Mouse (Mus musculus): ENCODE results near the gene Tex52. TPM values are rescaled to one million over a fixed set of nuclear protein-coding genes. Genes with fewer than 3 reads are reported as not detected.

Gene Tex52
- 0.45 and 0.85 TPM in 2 replicates for polyA plus RNA-seq (2015; fragmentation: Nextera tagmentation; extraction: Ambion mirVana)

DNA sequence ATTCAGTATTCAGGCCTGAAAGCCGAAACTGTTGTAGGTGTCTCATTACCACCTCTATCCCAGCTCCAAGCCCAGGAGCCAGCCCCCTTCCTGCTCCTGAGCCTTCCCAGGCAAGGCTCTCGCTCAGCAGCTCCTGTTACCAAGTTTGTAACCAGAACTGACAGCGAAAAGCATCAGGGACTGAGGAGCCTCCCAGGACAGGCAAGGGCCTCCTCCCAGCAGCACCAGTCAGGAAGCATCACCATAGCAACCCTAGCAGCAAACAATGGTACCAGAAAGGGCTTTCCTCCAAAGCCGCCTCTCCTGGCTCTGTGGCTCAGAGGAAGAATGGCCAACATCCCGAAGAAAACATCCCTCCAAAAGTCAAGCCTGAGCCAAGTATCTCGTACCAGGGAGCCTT, at the start of gene Tex52, which contains the start of gene Gm44596:
Tex52 (plus strand) TSS at position 265 of the 400 bp plus-strand sequence.
Gm44596 (plus strand) TSS at position 312 of the 400 bp plus-strand sequence.
- no peak within 1 kb of the TSS for H3K4me2 ChIP-seq (ENCODE audit: low read length)
- H3K9me3 ChIP-seq (ENCODE audit: control insufficient read depth, low read length) = no peaks in the 10 kb centered on the region
- H3K36me3 ChIP-seq (ENCODE audit: control insufficient read depth, insufficient read depth) = no peaks in the 10 kb centered on the region
- H3K4me3 ChIP-seq (replicated peaks; ENCODE audit: low read length) = no peak within 1 kb of the TSS
- ATAC-seq = peak; percentile 86
- peaks cover 6% of the 10 kb centered on the region; the same call in 1 of the 2 replicates for H3K4me1 ChIP-seq (replicated peaks; ENCODE audit: control insufficient read depth, insufficient read depth, low read length)
- WGBS = 5% methylated on average over 6 of the region's 6 CpGs
- no peak within 1 kb of the TSS for H3K9ac ChIP-seq (replicated peaks; ENCODE audit: low read depth, low read length)
- no peaks in the 10 kb centered on the region for H3K27me3 ChIP-seq (replicated peaks; ENCODE audit: control insufficient read depth, insufficient read depth, low read length)
- no peak within 1 kb of the TSS for H3K27ac ChIP-seq (ENCODE audit: low read length)

DNA sequence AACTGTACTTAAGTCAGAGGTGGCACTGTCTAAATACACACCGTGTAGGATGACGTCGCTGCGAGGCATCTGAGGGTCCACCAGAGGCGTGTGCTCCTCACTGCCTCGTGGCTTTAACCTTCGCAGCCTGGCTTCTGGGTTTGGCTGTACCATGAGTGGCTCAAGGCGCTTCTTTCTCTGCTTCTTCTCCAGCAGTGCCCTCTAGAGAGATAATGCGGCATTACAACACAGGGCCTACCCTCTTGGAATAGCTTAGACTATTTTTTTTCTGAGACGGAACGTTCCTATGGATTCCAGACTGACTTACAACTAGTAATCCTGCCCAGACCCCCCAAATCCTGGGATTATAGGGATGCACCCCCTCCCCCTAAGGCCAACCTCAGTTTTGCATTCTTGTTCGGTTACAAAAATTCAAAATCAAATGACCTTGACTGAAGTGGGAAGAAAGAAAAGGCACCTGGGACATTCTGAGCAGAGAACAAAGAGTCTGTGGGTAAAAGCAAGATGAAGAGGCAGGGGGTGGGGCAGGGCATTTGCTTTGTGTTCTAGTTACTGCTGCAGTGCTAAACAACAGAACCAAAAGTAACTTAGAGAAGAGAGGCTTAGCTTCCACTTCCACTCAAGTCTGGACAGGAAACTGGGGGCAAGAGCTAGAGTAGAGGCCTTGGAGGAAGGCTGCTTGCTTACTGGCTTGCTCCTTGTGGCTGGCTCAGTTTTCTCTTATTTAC, 40.7 kb upstream of the Tex52 start:
- Histone ChIP-seq H3K27ac (ENCODE audit: low read length) (no peak overlapping the region), H3K4me1 (replicated peaks; ENCODE audit: control insufficient read depth, insufficient read depth, low read length) (peaks cover 6% of the 10 kb centered on the region), H3K9me3 (ENCODE audit: control insufficient read depth, low read length) (peaks cover 6% of the 10 kb centered on the region; the same call in 1 of the 2 replicates), H3K9ac (replicated peaks; ENCODE audit: low read depth, low read length) (peak overlapping the region; percentile 15), H3K36me3 (ENCODE audit: control insufficient read depth, insufficient read depth) (peaks cover 10% of the 10 kb centered on the region), H3K4me3 (replicated peaks; ENCODE audit: low read length) (0 out of 2 replicates have a peak overlapping the region, but pooled peaks have one; percentile 11), H3K4me2 (ENCODE audit: low read length) (no peak overlapping the region), H3K27me3 (replicated peaks; ENCODE audit: control insufficient read depth, insufficient read depth, low read length) (no peaks in the 10 kb centered on the region)
- ATAC-seq = peak; percentile 77
- WGBS = 15% methylated on average over 12 of the region's 12 CpGs

DNA sequence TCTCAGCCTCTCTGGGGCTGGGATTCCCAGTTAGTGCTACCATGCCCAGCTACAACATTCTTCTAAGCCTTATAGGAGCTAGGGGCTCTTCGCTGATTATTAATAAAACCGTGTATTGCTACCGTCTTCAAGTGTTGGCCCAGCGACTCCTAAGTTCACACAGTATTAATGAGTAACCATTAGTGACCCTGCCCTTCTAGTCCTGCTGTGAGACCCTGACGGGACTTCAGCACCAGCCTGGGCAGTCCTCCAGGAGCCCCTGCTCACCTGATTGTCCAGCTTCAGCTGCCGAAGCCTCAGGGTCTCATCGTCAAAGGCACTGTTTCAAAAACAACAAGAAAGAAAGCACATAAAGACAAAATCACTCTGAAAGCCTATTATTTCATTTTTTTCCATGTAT, 37.8 kb upstream of the Tex52 start:
- ATAC-seq = no peak
- Histone ChIP-seq H3K9ac (replicated peaks; ENCODE audit: low read depth, low read length) (no peak overlapping the region), H3K4me1 (replicated peaks; ENCODE audit: control insufficient read depth, insufficient read depth, low read length) (peaks cover 9% of the 10 kb centered on the region), H3K27ac (ENCODE audit: low read length) (no peak overlapping the region), H3K27me3 (replicated peaks; ENCODE audit: control insufficient read depth, insufficient read depth, low read length) (no peaks in the 10 kb centered on the region), H3K4me2 (ENCODE audit: low read length) (no peak overlapping the region), H3K4me3 (replicated peaks; ENCODE audit: low read length) (no peak overlapping the region), H3K9me3 (ENCODE audit: control insufficient read depth, low read length) (no peaks in the 10 kb centered on the region), H3K36me3 (ENCODE audit: control insufficient read depth, insufficient read depth) (peaks cover 1% of the 10 kb centered on the region)
- WGBS = 66% methylated on average over 7 of the region's 7 CpGs

DNA sequence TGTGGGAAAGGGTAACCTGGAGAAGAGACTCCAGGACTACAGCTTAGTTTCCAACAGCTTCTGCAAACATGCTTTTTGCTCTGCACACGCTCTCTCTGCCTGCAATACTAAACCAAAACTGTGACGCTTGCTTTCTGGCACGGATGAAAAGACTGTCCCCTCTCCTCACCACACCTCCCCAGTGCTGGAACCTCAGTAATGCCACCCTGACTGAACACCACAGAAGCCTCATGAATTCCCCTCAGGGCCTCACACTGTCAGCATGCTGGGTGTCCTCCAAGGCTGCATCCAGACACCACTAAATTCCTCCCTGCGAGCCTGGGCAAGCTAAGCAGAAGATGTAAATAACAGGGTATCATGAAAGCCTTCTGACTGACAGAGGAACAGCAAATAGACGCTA, 36.4 kb upstream of the Tex52 start:
- ATAC-seq = peak; percentile 34; the same call in 1 of the 2 replicates
- H3K4me1 ChIP-seq (replicated peaks; ENCODE audit: control insufficient read depth, insufficient read depth, low read length) = peaks cover 9% of the 10 kb centered on the region
- no peak overlapping the region for H3K9ac ChIP-seq (replicated peaks; ENCODE audit: low read depth, low read length)
- H3K9me3 ChIP-seq (ENCODE audit: control insufficient read depth, low read length) = no peaks in the 10 kb centered on the region
- no peak overlapping the region for H3K4me2 ChIP-seq (ENCODE audit: low read length)
- no peak overlapping the region for H3K4me3 ChIP-seq (replicated peaks; ENCODE audit: low read length)
- H3K27me3 ChIP-seq (replicated peaks; ENCODE audit: control insufficient read depth, insufficient read depth, low read length) = no peaks in the 10 kb centered on the region
- 41% methylated on average over 5 of the region's 5 CpGs for WGBS
- no peaks in the 10 kb centered on the region for H3K36me3 ChIP-seq (ENCODE audit: control insufficient read depth, insufficient read depth)
- no peak overlapping the region for H3K27ac ChIP-seq (ENCODE audit: low read length)

DNA sequence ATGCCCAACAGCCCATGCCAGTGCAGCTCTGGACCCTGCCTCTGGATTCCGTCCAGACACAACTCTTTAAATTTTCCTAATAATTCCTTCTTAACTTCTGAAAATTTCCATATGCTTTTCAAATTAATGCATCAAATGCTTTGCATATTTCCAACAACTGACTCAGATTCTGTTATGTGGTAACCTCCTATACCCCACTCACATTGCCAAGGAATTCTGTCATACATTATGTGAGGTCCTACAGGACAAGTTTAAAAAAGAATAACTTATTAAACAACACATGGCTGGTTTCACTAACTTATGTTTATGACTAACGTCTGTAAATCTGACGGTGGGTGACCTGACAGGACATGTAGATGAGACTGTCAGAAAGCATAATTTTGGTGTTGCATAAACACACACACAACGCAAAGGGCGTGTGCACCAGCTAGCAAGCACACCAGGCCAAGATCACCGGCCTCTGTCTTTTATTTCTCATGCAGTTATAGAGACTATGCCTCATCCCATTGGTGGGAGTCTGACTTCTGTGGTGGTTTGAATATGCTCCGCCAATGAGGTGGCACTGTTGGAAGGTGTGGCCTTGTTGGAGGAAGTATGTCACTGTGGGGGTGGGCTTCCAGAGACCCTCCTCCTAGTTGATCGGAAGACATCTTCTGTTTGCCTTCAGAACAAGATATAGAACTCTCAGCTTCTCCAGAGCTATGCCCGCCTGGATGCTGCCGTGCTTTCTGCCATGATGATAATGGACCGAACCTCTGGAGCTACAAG, 33.1 kb upstream of the Tex52 start:
- Histone ChIP-seq H3K4me2 (ENCODE audit: low read length) (no peak overlapping the region), H3K9me3 (ENCODE audit: control insufficient read depth, low read length) (no peaks in the 10 kb centered on the region), H3K27me3 (replicated peaks; ENCODE audit: control insufficient read depth, insufficient read depth, low read length) (no peaks in the 10 kb centered on the region), H3K36me3 (ENCODE audit: control insufficient read depth, insufficient read depth) (no peaks in the 10 kb centered on the region), H3K27ac (ENCODE audit: low read length) (no peak overlapping the region), H3K9ac (replicated peaks; ENCODE audit: low read depth, low read length) (no peak overlapping the region), H3K4me1 (replicated peaks; ENCODE audit: control insufficient read depth, insufficient read depth, low read length) (peaks cover 9% of the 10 kb centered on the region), H3K4me3 (replicated peaks; ENCODE audit: low read length) (no peak overlapping the region)
- ATAC-seq = no peak
- WGBS = 95% methylated on average over 11 of the region's 11 CpGs

DNA sequence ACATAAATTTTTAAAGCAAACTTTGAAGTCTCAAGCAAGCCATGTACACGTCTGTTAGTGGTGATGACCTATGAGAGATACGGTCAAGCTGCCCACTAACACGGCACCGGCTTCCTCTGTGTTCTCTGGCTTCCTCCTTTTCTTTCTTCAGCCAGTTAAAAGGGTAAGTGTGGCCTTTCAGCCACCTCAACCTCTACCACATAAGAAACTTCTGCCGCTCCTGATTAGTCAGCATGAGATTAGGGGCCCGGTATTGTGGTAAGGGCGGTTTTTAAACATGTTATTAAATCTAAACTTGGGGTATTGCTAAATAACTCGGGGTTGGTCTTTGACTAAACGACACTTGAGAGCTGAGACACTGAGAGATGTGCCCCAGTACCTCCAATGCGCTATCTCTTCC, 29.6 kb upstream of the Tex52 start:
- no peak overlapping the region for H3K27ac ChIP-seq (ENCODE audit: low read length)

DNA sequence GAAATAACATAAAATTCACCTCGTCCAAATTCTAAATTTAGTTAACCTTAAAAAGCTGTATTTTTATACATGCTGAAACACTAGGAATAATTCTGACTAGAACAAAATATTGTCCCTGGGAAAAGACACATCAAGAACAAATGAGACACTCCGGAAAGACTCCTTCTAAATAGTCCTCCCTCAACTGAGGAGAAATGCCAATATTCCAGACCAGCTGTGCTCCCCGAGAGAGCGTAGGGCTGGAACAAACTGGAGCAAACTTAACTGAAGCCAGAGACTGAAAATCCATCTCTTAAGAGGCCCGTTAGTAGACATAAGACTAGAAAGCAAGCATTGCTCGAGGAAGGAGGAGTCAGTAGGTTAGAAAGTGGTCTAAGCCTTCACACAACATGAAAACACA, 28.5 kb upstream of the Tex52 start:
- Histone ChIP-seq H3K4me3 (replicated peaks; ENCODE audit: low read length) (no peak overlapping the region), H3K9ac (replicated peaks; ENCODE audit: low read depth, low read length) (no peak overlapping the region), H3K36me3 (ENCODE audit: control insufficient read depth, insufficient read depth) (no peaks in the 10 kb centered on the region), H3K27me3 (replicated peaks; ENCODE audit: control insufficient read depth, insufficient read depth, low read length) (no peaks in the 10 kb centered on the region), H3K4me2 (ENCODE audit: low read length) (no peak overlapping the region), H3K4me1 (replicated peaks; ENCODE audit: control insufficient read depth, insufficient read depth, low read length) (no peaks in the 10 kb centered on the region), H3K27ac (ENCODE audit: low read length) (no peak overlapping the region), H3K9me3 (ENCODE audit: control insufficient read depth, low read length) (no peaks in the 10 kb centered on the region)
- WGBS = 87% methylated on average over 6 of the region's 6 CpGs
- ATAC-seq = no peak

More for the DNA sequence above, 29.6 kb upstream of the Tex52 start:
- Histone ChIP-seq H3K36me3 (ENCODE audit: control insufficient read depth, insufficient read depth) (no peaks in the 10 kb centered on the region), H3K9me3 (ENCODE audit: control insufficient read depth, low read length) (no peaks in the 10 kb centered on the region), H3K4me3 (replicated peaks; ENCODE audit: low read length) (no peak overlapping the region), H3K4me1 (replicated peaks; ENCODE audit: control insufficient read depth, insufficient read depth, low read length) (no peaks in the 10 kb centered on the region), H3K27me3 (replicated peaks; ENCODE audit: control insufficient read depth, insufficient read depth, low read length) (no peaks in the 10 kb centered on the region), H3K9ac (replicated peaks; ENCODE audit: low read depth, low read length) (no peak overlapping the region), H3K4me2 (ENCODE audit: low read length) (no peak overlapping the region)
- no peak for ATAC-seq
- 92% methylated on average over 10 of the region's 10 CpGs for WGBS

DNA sequence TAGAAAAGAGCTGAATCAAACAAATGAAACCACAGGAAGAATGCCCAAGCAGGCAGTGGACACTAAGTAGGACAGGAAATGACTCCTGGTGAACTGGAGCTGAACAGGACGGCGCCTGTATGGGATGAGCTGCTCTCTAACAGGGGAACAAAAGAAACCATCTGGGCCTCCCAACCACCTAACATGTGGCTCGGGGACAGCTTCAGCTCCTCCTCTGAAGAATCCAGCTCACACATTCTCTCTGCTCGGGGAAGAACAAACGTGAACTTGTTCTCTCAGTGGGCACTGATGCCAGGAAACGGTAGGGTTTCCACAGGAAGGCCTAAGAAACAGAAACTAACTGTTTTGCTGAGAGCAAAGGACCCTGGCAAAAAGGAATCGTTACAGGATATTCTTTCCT, 25.5 kb upstream of the Tex52 start:
- ATAC-seq = no peak
- H3K36me3 ChIP-seq (ENCODE audit: control insufficient read depth, insufficient read depth) = no peaks in the 10 kb centered on the region
- no peak overlapping the region for H3K27ac ChIP-seq (ENCODE audit: low read length)
- no peak overlapping the region for H3K9ac ChIP-seq (replicated peaks; ENCODE audit: low read depth, low read length)
- no peaks in the 10 kb centered on the region for H3K9me3 ChIP-seq (ENCODE audit: control insufficient read depth, low read length)
- 43% methylated on average over 7 of the region's 7 CpGs for WGBS
- peaks cover 14% of the 10 kb centered on the region for H3K4me1 ChIP-seq (replicated peaks; ENCODE audit: control insufficient read depth, insufficient read depth, low read length)
- H3K4me2 ChIP-seq (ENCODE audit: low read length) = no peak overlapping the region
- no peaks in the 10 kb centered on the region for H3K27me3 ChIP-seq (replicated peaks; ENCODE audit: control insufficient read depth, insufficient read depth, low read length)
- no peak overlapping the region for H3K4me3 ChIP-seq (replicated peaks; ENCODE audit: low read length)

DNA sequence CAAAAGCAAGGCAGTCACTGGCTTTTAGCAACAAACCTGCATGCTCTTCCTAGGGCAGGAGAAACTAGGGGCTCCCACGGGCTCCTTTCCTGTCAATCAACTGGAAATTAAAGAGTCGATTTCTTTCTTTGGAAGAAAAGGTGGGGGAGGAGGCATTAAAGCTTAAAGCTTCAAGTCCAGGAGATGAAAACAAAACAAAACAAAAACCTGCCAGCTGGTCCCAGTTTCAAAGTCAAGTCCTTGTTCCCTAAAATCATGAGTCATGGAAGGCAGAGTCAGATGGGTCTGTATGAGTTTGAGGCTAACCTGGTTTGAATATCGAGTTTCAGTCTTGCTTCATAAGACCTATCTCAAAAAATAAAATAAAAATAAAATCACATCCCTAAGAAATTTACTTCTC, 21.1 kb upstream of the Tex52 start:
- Histone ChIP-seq H3K27ac (ENCODE audit: low read length) (no peak overlapping the region), H3K4me3 (replicated peaks; ENCODE audit: low read length) (no peak overlapping the region), H3K36me3 (ENCODE audit: control insufficient read depth, insufficient read depth) (no peaks in the 10 kb centered on the region), H3K9me3 (ENCODE audit: control insufficient read depth, low read length) (no peaks in the 10 kb centered on the region), H3K9ac (replicated peaks; ENCODE audit: low read depth, low read length) (no peak overlapping the region), H3K27me3 (replicated peaks; ENCODE audit: control insufficient read depth, insufficient read depth, low read length) (no peaks in the 10 kb centered on the region), H3K4me2 (ENCODE audit: low read length) (peak overlapping the region; percentile 63), H3K4me1 (replicated peaks; ENCODE audit: control insufficient read depth, insufficient read depth, low read length) (peaks cover 25% of the 10 kb centered on the region)
- no peak for ATAC-seq
- 32% methylated on average over 3 of the region's 3 CpGs for WGBS
